Mouse (Mus musculus): ENCODE data around the gene Adamts7. TPM values are rescaled to one million over a fixed set of nuclear protein-coding genes. Genes with fewer than 3 reads are reported as not detected.

Gene Adamts7
- total and polyA plus RNA-seq, 2 experiments from 2014 or later, result 2.9 to 10.4 TPM

DNA sequence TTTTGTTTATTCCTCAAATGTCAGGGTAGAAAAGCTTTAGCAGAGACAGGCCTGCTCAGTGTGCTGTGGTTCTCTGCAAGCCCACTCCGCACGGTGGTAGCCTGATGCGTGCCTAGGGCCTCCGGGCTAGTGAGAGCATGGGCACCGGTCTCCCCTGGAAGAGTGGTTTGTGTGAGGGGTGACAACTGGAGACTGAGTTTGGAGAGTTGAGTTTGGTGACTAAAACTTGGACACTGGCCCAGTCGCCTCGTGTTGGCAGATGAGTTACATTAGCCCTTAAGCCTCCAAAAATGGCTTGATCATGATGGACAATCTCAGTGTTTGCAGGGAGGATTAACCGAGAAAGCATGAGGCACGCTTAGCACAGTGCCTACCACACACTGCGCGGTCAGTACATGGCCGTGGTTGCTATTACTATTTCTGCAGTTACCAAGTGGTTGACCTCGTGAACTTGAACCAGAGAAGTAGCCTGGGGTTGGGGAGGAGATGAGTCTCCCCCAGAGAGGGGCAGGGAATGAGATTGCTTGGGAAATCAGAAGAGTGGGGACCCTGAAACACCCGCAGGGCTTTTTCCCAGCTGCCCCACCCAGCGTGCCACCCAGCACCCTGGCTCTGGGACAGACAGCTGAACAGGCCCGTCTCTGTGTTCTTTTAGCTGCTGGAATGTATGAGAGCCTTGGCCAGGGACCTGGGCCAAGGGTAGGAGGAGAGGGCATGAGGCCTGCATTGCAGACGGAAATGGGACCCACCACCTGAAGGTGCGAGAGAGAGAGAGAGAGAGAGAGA, 20.0 kb downstream of the Adamts7 start:
- TF ChIP-seq CTCF (IDR thresholded peaks at IDR 0.05; ENCODE audit: low read depth), result no peak
- Histone ChIP-seq H3K4me1 (ENCODE audit: insufficient read depth, low read length) (no peaks in the 10 kb centered on the region), H3K27me3 (ENCODE audit: insufficient read depth, low read length) (no peaks in the 10 kb centered on the region), H3K4me2 (ENCODE audit: low read depth, low read length) (no peak overlapping the region), H3K9ac (replicated peaks; ENCODE audit: low read length) (no peak overlapping the region), H3K4me3 (ENCODE audit: low read length) (no peak overlapping the region), H3K27ac (no peak overlapping the region), H3K36me3 (ENCODE audit: insufficient read depth, low read length) (no peaks in the 10 kb centered on the region; the same call in 1 of the 2 replicates), H3K9me3 (ENCODE audit: low read length) (no peaks in the 10 kb centered on the region)
- ATAC-seq (peak; percentile 45; the same call in 1 of the 2 replicates), DNase-seq (ENCODE audit: low spot score) (peak; percentile 39)
- WGBS, result 72% methylated on average over 18 of the region's 18 CpGs

GRCm38 (mm10) chr9:90183550-90183949, 20.7 kb downstream of the Adamts7 start:
- ATAC-seq (no peak), DNase-seq (ENCODE audit: low spot score) (no peak)
- Histone ChIP-seq H3K9me3 (ENCODE audit: low read length) (no peaks in the 10 kb centered on the region), H3K27me3 (ENCODE audit: insufficient read depth, low read length) (no peaks in the 10 kb centered on the region), H3K4me2 (ENCODE audit: low read depth, low read length) (no peak overlapping the region), H3K27ac (no peak overlapping the region), H3K4me3 (ENCODE audit: low read length) (no peak overlapping the region), H3K36me3 (ENCODE audit: insufficient read depth, low read length) (no peaks in the 10 kb centered on the region; the same call in 1 of the 2 replicates), H3K4me1 (ENCODE audit: insufficient read depth, low read length) (0 out of 2 replicates have a peak, but pooled peaks cover 4% of the 10 kb centered on the region), H3K9ac (replicated peaks; ENCODE audit: low read length) (no peak overlapping the region)
- 62% methylated on average over 3 of the region's 3 CpGs for WGBS
- no peak for TF ChIP-seq CTCF (IDR thresholded peaks at IDR 0.05; ENCODE audit: low read depth)

DNA sequence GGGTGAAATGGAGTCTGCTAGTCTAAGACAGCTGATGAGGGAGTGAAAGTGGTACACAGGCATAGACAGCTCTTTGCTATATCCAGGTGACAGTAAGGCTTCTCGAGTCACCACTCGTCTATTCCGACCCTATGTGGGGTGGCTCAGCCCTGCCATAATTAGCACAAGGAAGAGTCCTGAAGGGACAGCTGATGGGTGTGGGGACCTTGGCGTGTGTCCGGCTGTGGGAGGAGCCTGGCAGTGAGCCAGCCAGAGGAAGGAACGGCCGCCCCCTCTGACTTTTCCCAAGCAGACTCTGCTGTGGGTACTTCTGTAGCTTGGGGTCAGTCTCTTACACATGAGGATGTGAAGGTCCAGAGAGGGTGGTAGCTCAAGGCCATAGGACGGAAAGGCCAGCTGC, 21.2 kb downstream of the Adamts7 start:
- peak; percentile 40 for DNase-seq (ENCODE audit: low spot score)
- no peak for ATAC-seq
- TF ChIP-seq CTCF (IDR thresholded peaks at IDR 0.05; ENCODE audit: low read depth), result no peak
- H3K9me3 ChIP-seq (ENCODE audit: low read length), result no peaks in the 10 kb centered on the region
- no peak overlapping the region for H3K4me3 ChIP-seq (ENCODE audit: low read length)
- no peaks in the 10 kb centered on the region for H3K27me3 ChIP-seq (ENCODE audit: insufficient read depth, low read length)
- 0 out of 2 replicates have a peak, but pooled peaks cover 5% of the 10 kb centered on the region for H3K4me1 ChIP-seq (ENCODE audit: insufficient read depth, low read length)
- no peak overlapping the region for H3K4me2 ChIP-seq (ENCODE audit: low read depth, low read length)
- H3K27ac ChIP-seq, result no peak overlapping the region
- 42% methylated on average over 8 of the region's 8 CpGs for WGBS
- H3K9ac ChIP-seq (replicated peaks; ENCODE audit: low read length), result no peak overlapping the region
- H3K36me3 ChIP-seq (ENCODE audit: insufficient read depth, low read length), result no peaks in the 10 kb centered on the region; the same call in 1 of the 2 replicates

GRCm38 (mm10) chr9:90185356-90185910, 22.6 kb downstream of the Adamts7 start:
- ATAC-seq (no peak), DNase-seq (ENCODE audit: low spot score) (no peak)
- Histone ChIP-seq H3K9me3 (ENCODE audit: low read length) (no peaks in the 10 kb centered on the region), H3K36me3 (ENCODE audit: insufficient read depth, low read length) (no peaks in the 10 kb centered on the region), H3K27ac (no peak overlapping the region), H3K4me3 (ENCODE audit: low read length) (no peak overlapping the region), H3K4me1 (ENCODE audit: insufficient read depth, low read length) (0 out of 2 replicates have a peak, but pooled peaks cover 5% of the 10 kb centered on the region), H3K27me3 (ENCODE audit: insufficient read depth, low read length) (no peaks in the 10 kb centered on the region), H3K4me2 (ENCODE audit: low read depth, low read length) (no peak overlapping the region), H3K9ac (replicated peaks; ENCODE audit: low read length) (no peak overlapping the region)
- no peak for TF ChIP-seq CTCF (IDR thresholded peaks at IDR 0.05; ENCODE audit: low read depth)
- 87% methylated on average over 8 of the region's 8 CpGs for WGBS

- WGBS, result 76% methylated on average over 4 of the region's 4 CpGs
- Histone ChIP-seq H3K9ac (replicated peaks; ENCODE audit: low read length) (no peak overlapping the region), H3K9me3 (ENCODE audit: low read length) (no peaks in the 10 kb centered on the region), H3K27me3 (ENCODE audit: insufficient read depth, low read length) (no peaks in the 10 kb centered on the region), H3K4me3 (ENCODE audit: low read length) (no peak overlapping the region), H3K36me3 (ENCODE audit: insufficient read depth, low read length) (no peaks in the 10 kb centered on the region), H3K4me1 (ENCODE audit: insufficient read depth, low read length) (0 out of 2 replicates have a peak, but pooled peaks cover 5% of the 10 kb centered on the region), H3K4me2 (ENCODE audit: low read depth, low read length) (no peak overlapping the region), H3K27ac (no peak overlapping the region)
- no peak for DNase-seq (ENCODE audit: low spot score)
- no peak for TF ChIP-seq CTCF (IDR thresholded peaks at IDR 0.05; ENCODE audit: low read depth)
- no peak for ATAC-seq
Measured at GRCm38 (mm10) chr9:90188893-90189292, 26.0 kb downstream of the Adamts7 start.

GRCm38 (mm10) chr9:90189391-90189790, 26.5 kb downstream of the Adamts7 start:
- no peak for ATAC-seq
- H3K4me3 ChIP-seq (ENCODE audit: low read length), result no peak overlapping the region
- DNase-seq (ENCODE audit: low spot score), result peak; percentile 27
- H3K27ac ChIP-seq, result no peak overlapping the region
- H3K9me3 ChIP-seq (ENCODE audit: low read length), result no peaks in the 10 kb centered on the region
- WGBS, result 47% methylated on average over 5 of the region's 5 CpGs
- 0 out of 2 replicates have a peak, but pooled peaks cover 5% of the 10 kb centered on the region for H3K4me1 ChIP-seq (ENCODE audit: insufficient read depth, low read length)
- H3K36me3 ChIP-seq (ENCODE audit: insufficient read depth, low read length), result no peaks in the 10 kb centered on the region
- no peak for TF ChIP-seq CTCF (IDR thresholded peaks at IDR 0.05; ENCODE audit: low read depth)
- H3K9ac ChIP-seq (replicated peaks; ENCODE audit: low read length), result no peak overlapping the region
- H3K27me3 ChIP-seq (ENCODE audit: insufficient read depth, low read length), result no peaks in the 10 kb centered on the region
- H3K4me2 ChIP-seq (ENCODE audit: low read depth, low read length), result no peak overlapping the region

- Histone ChIP-seq H3K36me3 (ENCODE audit: insufficient read depth, low read length) (no peaks in the 10 kb centered on the region), H3K4me2 (ENCODE audit: low read depth, low read length) (no peak overlapping the region), H3K27me3 (ENCODE audit: insufficient read depth, low read length) (no peaks in the 10 kb centered on the region), H3K27ac (no peak overlapping the region), H3K4me3 (ENCODE audit: low read length) (no peak overlapping the region), H3K9ac (replicated peaks; ENCODE audit: low read length) (no peak overlapping the region), H3K9me3 (ENCODE audit: low read length) (no peaks in the 10 kb centered on the region), H3K4me1 (ENCODE audit: insufficient read depth, low read length) (no peaks in the 10 kb centered on the region)
- WGBS, result 80% methylated on average over 10 of the region's 10 CpGs
- DNase-seq (ENCODE audit: low spot score), result no peak
- TF ChIP-seq CTCF (IDR thresholded peaks at IDR 0.05; ENCODE audit: low read depth), result no peak
- no peak for ATAC-seq
Measured at GRCm38 (mm10) chr9:90195000-90195399, 32.1 kb downstream of the Adamts7 start.
